Mouse (Mus musculus) lung, adult 2 months (tissue): ENCODE data around the gene Tpst1. TPM values are rescaled to one million over a fixed set of nuclear protein-coding genes. Genes with fewer than 3 reads are reported as not detected.

Source experiments
- DNase-seq: peaks from one replicate; pipeline ENCODE4 v3.0.0; 2022
- H3K4me1 ChIP-seq: fragments of 200-500 bp; 2 replicates; pipeline ENCODE4 v1.6.1; 2011; ENCODE audit warnings: low read length; ENCODE audit not compliant: control insufficient read depth, insufficient read depth
- H3K4me3 ChIP-seq: fragments of 200-500 bp; replicated peaks from 2 replicates; pipeline ENCODE3; 2011; ENCODE audit warnings: low read depth, mild to moderate bottlenecking, control low read depth, low read length; ENCODE audit errors: extremely low read depth
- CTCF ChIP-seq: fragments of 200-500 bp; IDR thresholded peaks from 2 replicates; pipeline ENCODE4 v1.5.1; 2011; ENCODE audit warnings: mild to moderate bottlenecking, low read length, control low read depth; ENCODE audit not compliant: insufficient read depth
- POLR2A ChIP-seq: fragments of 200-500 bp; IDR thresholded peaks from 2 replicates; pipeline ENCODE4 v1.6.1; 2011; ENCODE audit warnings: low read depth, mild to moderate bottlenecking, control low read depth, low read length, borderline replicate concordance; ENCODE audit errors: extremely low read depth
- WGBS: fragments of 180-500 bp; shearing (Covaris S2); methylation state at CpG from one replicate; pipeline ENCODE4 v1.1.7; 2018; 5-methylcytosine and 5-hydroxymethylcytosine counted together
- polyA plus RNA-seq: library from polyadenylated mRNA; depleted of rRNA; stranded (reverse); fragments of >200 nt; gene quantifications from 2 replicates; pipeline ENCODE4 v1.2.3, GENCODE M21; 2012

The Tpst1 gene
- polyA plus RNA-seq, 1 experiment, result 24.5 TPM

DNA sequence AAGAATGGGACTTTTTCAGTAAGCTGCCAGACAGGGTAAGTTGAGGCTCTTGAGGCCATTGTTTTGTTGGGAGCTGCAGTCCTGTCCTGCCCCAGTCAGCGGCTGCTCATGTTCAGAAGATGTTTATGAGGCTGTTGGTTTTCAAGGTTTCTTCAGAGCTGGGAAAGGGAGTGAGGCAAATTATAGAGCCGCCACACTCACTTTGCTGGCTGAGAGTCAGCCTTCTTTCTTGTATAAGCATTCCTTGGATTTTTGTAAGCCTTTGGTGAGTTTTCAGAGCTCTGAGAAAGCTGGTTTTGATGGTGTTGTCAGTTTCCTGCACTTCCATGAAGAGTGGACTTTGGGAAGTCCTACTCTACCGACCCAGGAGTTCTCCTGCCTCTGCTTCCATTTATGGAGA, 11.1 kb downstream of the Tpst1 start:
- no peak for DNase-seq
- 60% methylated on average over 3 of the region's 3 CpGs for WGBS
- peaks cover 10% of the 10 kb centered on the region for H3K4me1 ChIP-seq
- no peak for TF ChIP-seq CTCF
- TF ChIP-seq POLR2A, result no peak
- H3K4me3 ChIP-seq, result no peak overlapping the region

DNA sequence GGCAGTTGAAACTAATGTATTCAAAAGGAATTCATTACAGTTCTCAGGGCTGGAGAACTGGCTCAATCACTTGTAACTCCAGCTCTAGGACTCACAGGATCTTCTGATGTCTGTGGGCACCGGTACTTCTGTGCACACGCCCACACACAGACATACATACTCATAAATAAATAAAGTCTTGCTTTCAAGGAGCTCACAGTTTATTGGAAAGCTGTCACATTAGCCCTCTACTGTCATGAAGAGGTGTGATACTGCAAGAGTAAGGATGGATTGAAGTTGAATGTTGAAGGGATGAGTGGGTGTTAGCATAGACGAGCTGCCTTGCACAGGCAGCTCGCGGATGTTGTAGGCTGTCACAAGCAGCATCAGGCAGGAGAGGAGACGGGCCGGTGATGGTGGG, 14.9 kb downstream of the Tpst1 start:
- DNase-seq, result no peak
- H3K4me3 ChIP-seq, result no peak overlapping the region
- 80% methylated on average over 7 of the region's 7 CpGs for WGBS
- H3K4me1 ChIP-seq, result peaks cover 14% of the 10 kb centered on the region
- no peak for TF ChIP-seq CTCF
- no peak for TF ChIP-seq POLR2A

DNA sequence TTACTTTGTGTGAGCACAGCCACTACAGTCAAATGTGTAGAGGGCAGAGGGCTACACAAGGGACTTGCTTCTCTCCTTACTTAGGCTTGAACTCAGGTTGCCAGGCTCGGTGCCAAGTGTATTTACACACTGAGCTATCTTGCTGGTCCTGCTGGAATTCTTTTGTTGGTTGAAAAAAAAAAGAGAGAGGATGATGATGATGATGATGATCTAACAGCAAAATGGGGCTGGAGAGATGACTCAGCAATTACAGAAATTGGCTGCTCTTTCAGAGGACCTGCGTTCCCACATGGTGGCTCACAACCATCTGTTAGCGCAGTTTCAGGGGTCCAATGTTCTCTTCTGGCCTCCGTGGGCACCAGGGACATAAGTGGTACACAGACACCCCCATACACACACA, 15.5 kb downstream of the Tpst1 start:
- TF ChIP-seq POLR2A, result no peak
- TF ChIP-seq CTCF, result no peak
- no peak for DNase-seq
- Histone ChIP-seq H3K4me3 (no peak overlapping the region), H3K4me1 (peaks cover 12% of the 10 kb centered on the region)
- WGBS, result 70% methylated on average over 4 of the region's 4 CpGs

DNA sequence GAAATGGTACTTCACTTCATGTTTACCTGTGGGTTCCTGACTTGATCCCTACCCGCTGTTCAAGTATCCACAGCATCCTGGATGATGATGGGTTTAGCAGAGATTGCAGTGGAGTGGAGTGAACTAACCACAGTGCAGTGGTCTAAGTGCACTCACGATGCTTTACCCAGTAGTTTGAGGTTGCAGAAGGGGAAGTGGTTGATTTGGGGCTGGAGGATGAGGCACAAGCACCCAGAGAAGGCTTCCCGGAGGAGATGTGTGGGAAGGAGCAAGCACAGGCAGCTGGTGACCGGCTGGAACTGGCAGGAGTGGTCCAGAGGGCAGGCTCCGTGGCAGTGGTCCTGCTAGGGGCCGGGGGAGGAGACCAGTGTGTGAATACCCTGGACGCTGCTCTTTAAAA, 16.1 kb downstream of the Tpst1 start:
- Histone ChIP-seq H3K4me3 (no peak overlapping the region), H3K4me1 (peaks cover 12% of the 10 kb centered on the region)
- TF ChIP-seq POLR2A, result no peak
- TF ChIP-seq CTCF, result no peak
- WGBS, result 44% methylated on average over 7 of the region's 7 CpGs
- no peak for DNase-seq

DNA sequence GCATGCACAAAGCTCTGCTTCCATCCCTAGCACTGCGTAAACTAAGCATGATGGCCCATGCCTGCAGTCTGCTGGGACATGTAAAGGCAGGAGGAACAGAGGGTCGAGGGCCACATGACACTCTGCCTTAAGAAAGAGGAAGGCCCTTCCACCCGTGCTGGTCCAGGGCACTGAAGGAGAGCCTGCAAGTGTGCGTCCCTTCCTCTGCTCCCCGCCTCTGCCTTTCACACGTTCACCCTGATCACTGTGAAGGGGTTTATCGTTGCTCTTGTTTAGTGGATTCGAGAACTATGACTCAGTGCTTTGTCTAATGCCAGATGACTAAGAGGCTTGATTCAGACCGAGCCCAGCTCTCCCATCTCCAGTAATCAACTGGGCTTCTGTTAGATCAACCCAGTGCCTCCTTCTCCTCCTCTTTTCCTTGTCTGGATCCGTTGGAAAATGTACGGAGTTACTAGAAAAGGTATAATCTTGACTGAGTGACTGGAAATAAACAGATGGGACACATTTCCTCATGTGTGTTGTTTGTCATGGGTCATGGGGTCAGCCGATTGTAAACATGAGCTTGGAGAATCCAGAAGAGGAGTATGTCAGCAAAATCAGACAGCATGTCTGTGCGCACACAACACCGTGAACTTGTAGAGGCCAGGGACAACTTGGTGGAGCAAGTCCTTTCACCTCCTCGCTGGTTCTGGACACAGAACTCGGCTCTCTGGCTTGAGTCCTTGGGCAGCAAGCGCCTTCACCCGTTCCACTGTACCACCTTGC, 16.7 kb downstream of the Tpst1 start:
- Histone ChIP-seq H3K4me3 (no peak overlapping the region), H3K4me1 (peaks cover 9% of the 10 kb centered on the region)
- no peak for TF ChIP-seq CTCF
- no peak for TF ChIP-seq POLR2A
- 59% methylated on average over 18 of the region's 18 CpGs for WGBS
- DNase-seq, result no peak

DNA sequence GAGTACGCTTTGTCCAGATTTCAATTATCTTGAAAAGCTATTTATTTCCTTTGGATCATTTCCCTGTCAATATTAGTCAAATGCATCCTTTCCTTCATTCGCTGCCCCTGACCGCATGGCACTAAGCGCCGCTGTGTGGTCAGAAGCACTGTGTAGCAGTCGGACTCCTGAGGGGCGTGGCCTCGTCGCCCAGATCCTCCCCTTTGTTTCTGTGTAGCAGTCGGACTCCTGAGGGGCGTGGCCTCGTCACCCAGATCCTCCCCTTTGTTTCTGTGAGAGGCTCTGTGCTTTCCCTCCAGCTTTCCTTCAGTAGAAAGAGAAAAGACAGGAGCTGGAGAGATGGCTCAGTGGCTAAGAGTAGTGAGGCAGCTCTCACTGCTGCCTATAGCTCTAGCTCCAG, 23.6 kb downstream of the Tpst1 start:
- no peak for DNase-seq
- TF ChIP-seq POLR2A (no peak), CTCF (no peak)
- Histone ChIP-seq H3K4me1 (no peaks in the 10 kb centered on the region), H3K4me3 (no peak overlapping the region)
- 64% methylated on average over 12 of the region's 12 CpGs for WGBS

DNA sequence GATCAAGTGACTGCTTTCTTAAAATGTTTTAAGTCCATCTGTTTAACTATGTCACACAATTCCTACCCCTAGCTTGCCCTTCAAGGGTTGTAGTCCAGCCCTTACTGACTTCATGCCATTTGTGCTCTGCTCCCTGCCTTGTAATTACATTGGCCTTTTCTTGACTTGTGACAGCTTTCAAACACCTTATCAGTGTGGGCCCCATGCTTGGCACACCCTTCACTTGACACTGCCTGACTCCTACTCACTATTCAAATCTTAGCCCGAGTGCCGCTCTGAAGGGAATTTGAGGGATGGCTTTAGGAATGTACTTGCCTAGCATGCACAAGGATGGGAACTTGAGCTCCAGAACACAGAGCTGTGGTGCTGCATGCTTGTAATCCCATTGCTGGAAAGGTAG, 24.7 kb downstream of the Tpst1 start:
- 46% methylated on average over 2 of the region's 2 CpGs for WGBS
- no peak for DNase-seq

DNA sequence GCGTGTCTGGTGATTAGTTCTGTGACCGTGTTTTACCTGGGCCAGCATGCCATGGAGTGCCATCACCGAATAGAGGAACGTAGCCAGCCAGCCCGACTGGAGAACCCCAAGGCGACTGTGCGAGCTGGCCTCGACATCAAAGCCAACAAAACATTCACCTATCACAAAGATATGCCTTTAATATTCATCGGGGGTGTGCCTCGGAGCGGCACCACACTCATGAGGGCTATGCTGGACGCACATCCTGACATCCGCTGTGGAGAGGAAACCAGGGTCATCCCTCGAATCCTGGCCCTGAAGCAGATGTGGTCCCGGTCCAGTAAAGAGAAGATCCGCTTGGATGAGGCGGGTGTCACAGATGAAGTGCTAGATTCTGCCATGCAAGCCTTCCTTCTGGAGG, 28.6 kb downstream of the Tpst1 start:
- WGBS, result 94% methylated on average over 17 of the region's 17 CpGs
- H3K4me1 ChIP-seq, result no peaks in the 10 kb centered on the region
- TF ChIP-seq POLR2A, result no peak
- no peak for DNase-seq
- no peak overlapping the region for H3K4me3 ChIP-seq

More for the DNA sequence above, 24.7 kb downstream of the Tpst1 start:
- Histone ChIP-seq H3K4me1 (no peaks in the 10 kb centered on the region), H3K4me3 (no peak overlapping the region)
- TF ChIP-seq CTCF, result no peak
- TF ChIP-seq POLR2A, result no peak

DNA sequence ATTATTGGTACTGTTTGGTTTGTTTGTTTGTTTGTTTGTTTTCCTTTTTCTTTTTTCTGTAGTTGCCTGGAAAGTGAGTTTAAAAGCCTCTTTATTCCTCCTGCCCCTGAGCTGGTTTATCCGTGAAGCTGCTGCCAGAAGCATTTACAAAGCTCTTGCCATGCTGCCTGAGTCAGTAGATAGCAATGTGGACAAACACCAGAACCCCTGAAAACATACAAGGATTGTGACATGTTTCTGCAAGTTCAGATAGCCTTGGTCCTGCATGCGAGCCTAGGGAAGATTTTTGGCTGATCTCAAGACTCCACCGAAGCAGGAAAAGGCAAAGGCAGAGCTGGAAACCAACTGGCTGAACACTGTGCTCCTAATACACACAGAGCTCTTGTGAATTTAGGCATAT, 36.2 kb downstream of the Tpst1 start:
- Histone ChIP-seq H3K4me3 (no peak overlapping the region), H3K4me1 (no peaks in the 10 kb centered on the region; the same call in 1 of the 2 replicates)
- TF ChIP-seq POLR2A (no peak), CTCF (no peak)
- 73% methylated on average over 3 of the region's 3 CpGs for WGBS
- no peak for DNase-seq
